Mouse (Mus musculus) ovary, postnatal 10 days (tissue): ENCODE measurements at regions not wholly inside any gene's neighbourhood (a gene's known extent, or its start where the extent isn't known, plus 50 kb on each side); places are given as distances from the start of the nearest gene placed in this dataset.

ENCODE experiments used
- DNase-seq: peaks from one replicate; pipeline ENCODE4 v3.0.0; 2022; ENCODE audit warnings: low spot score

- DNase-seq: no peak
These were observed 113.3 kb upstream of the Rmdn2 start for GRCm38 (mm10) chr17:79498321-79498720.

GRCm38 (mm10) chr17:79501031-79501474 is 110.6 kb upstream of the Rmdn2 start:
- no peak for DNase-seq

- DNase-seq: no peak
These were observed 109.7 kb upstream of the Rmdn2 start for GRCm38 (mm10) chr17:79501926-79502325.

GRCm38 (mm10) chr17:79503037-79503436 is 108.6 kb upstream of the Rmdn2 start:
- DNase-seq: no peak

GRCm38 (mm10) chr17:79504209-79504608 is 107.5 kb upstream of the Rmdn2 start:
- no peak for DNase-seq

- DNase-seq: no peak
These were observed 106.1 kb upstream of the Rmdn2 start for GRCm38 (mm10) chr17:79505565-79505964.

GRCm38 (mm10) chr17:79509281-79509680 is 102.4 kb upstream of the Rmdn2 start:
- no peak for DNase-seq

GRCm38 (mm10) chr17:79509957-79510710 is 101.5 kb upstream of the Rmdn2 start:
- DNase-seq: no peak

- DNase-seq: no peak
These were observed 100.4 kb upstream of the Rmdn2 start for GRCm38 (mm10) chr17:79511218-79511617.

- DNase-seq: no peak
These were observed 97.6 kb upstream of the Rmdn2 start for GRCm38 (mm10) chr17:79514076-79514475.

GRCm38 (mm10) chr17:79518185-79518584 is 93.5 kb upstream of the Rmdn2 start:
- DNase-seq: no peak

- DNase-seq: no peak
These were observed 93.0 kb upstream of the Rmdn2 start for GRCm38 (mm10) chr17:79518696-79519095.

GRCm38 (mm10) chr17:79519356-79519755 is 92.3 kb upstream of the Rmdn2 start:
- no peak for DNase-seq

GRCm38 (mm10) chr17:79520283-79520682 is 91.4 kb upstream of the Rmdn2 start:
- DNase-seq: no peak

GRCm38 (mm10) chr17:79521691-79522090 is 90.0 kb upstream of the Rmdn2 start:
- no peak for DNase-seq

GRCm38 (mm10) chr17:79523230-79523629 is 88.4 kb upstream of the Rmdn2 start:
- no peak for DNase-seq

- no peak for DNase-seq
These were observed 84.3 kb upstream of the Rmdn2 start for GRCm38 (mm10) chr17:79527391-79527790.

- DNase-seq: no peak
These were observed 75.1 kb upstream of the Rmdn2 start for GRCm38 (mm10) chr17:79536549-79536948.

- no peak for DNase-seq
These were observed 72.9 kb upstream of the Rmdn2 start for GRCm38 (mm10) chr17:79538789-79539188.

GRCm38 (mm10) chr17:79540038-79540437 is 71.6 kb upstream of the Rmdn2 start:
- no peak for DNase-seq

- DNase-seq: no peak
These were observed 71.2 kb upstream of the Rmdn2 start for GRCm38 (mm10) chr17:79540511-79540910.

GRCm38 (mm10) chr17:79543907-79544522 is 67.6 kb upstream of the Rmdn2 start:
- DNase-seq: peak; percentile 39

GRCm38 (mm10) chr17:79545878-79546277 is 65.8 kb upstream of the Rmdn2 start:
- no peak for DNase-seq

GRCm38 (mm10) chr17:79547075-79547474 is 64.6 kb upstream of the Rmdn2 start:
- no peak for DNase-seq
